Mouse (Mus musculus) layer of hippocampus, adult 2 months (tissue): ENCODE measurements at regions not wholly inside any gene's neighbourhood (a gene's known extent, or its start where the extent isn't known, plus 50 kb on each side); places are given as distances from the start of the nearest gene placed in this dataset.

ENCODE experiments used
- DNase-seq, 2 experiments: peaks; one replicate each; pipeline ENCODE4 v3.0.0; 2022; ENCODE audit warnings: low spot score in 2 of 2
- H3K27ac ChIP-seq: fragments of 200-600 bp; 2 replicates; pipeline ENCODE4 v1.8.1; 2022
- H3K4me3 ChIP-seq: fragments of 200-600 bp; 2 replicates; pipeline ENCODE4 v1.8.1; 2022; ENCODE audit warnings: mild to moderate bottlenecking
- CTCF ChIP-seq: fragments of 200-600 bp; conservative IDR thresholded peaks from 2 replicates; pipeline ENCODE4 v1.8.1; 2022; ENCODE audit warnings: antibody characterized with exemption, mild to moderate bottlenecking, moderate library complexity

- no peak overlapping the region for H3K4me3 ChIP-seq
- DNase-seq, result no peak
- TF ChIP-seq CTCF, result no peak
- H3K27ac ChIP-seq, result no peak overlapping the region
Observed at GRCm38 (mm10) chr3:41230961-41231377, 148.1 kb upstream of the Pgrmc2 start.

GRCm38 (mm10) chr3:41229493-41229892, 146.6 kb upstream of the Pgrmc2 start:
- no peak for DNase-seq
- no peak for TF ChIP-seq CTCF
- H3K4me3 ChIP-seq, result no peak overlapping the region
- H3K27ac ChIP-seq, result no peak overlapping the region

- no peak overlapping the region for H3K27ac ChIP-seq
- DNase-seq, result peak; percentile 42 to 46
Observed at GRCm38 (mm10) chr3:41228536-41228935, 145.7 kb upstream of the Pgrmc2 start.

DNA sequence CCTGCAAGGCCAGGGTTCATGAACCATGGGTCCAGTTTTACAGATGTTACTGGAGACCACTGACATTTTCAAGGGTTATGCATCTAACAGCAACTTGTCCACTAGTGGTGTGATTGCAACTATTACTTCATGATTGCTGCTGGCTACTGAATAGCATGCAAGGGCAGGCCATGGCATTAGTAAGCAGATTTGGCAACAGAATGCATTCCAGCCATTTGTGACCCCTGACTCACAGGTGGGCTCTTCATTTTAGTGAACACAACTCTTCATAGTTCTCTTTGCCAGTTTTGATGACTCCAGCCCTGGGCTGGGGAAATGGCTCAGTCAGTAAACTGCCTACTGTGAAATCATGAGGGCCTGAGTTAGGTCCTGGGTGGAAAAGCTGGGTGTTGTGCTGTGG, 137.9 kb upstream of the Pgrmc2 start:
- H3K4me3 ChIP-seq, result no peak overlapping the region
- TF ChIP-seq CTCF, result no peak
- DNase-seq, result no peak
- H3K27ac ChIP-seq, result no peak overlapping the region

More at GRCm38 (mm10) chr3:41228536-41228935, 145.7 kb upstream of the Pgrmc2 start:
- TF ChIP-seq CTCF, result peak; percentile 81
- H3K4me3 ChIP-seq, result no peak overlapping the region

DNA sequence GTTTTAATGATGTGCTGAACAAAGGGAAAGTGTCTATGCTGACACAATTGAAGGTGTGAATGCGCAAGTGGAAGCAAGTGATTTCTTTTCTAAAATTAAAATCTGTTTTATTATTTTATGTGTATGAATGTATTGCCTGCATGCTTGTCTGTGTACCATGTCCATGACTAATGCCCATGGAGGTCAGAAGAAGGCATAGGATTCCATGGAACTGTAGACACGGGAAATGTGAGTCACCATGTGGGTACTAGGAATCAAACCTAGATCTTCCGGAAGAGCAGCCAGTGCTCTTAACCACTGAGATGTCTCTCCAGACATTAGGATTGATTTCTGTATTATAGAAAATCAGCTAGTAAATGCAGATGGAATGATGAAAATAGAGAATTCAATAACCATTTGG, 134.9 kb upstream of the Pgrmc2 start:
- DNase-seq, result no peak
- no peak overlapping the region for H3K4me3 ChIP-seq
- no peak for TF ChIP-seq CTCF
- H3K27ac ChIP-seq, result no peak overlapping the region

- no peak for TF ChIP-seq CTCF
Observed at GRCm38 (mm10) chr3:41213533-41213932, 130.7 kb upstream of the Pgrmc2 start.

DNA sequence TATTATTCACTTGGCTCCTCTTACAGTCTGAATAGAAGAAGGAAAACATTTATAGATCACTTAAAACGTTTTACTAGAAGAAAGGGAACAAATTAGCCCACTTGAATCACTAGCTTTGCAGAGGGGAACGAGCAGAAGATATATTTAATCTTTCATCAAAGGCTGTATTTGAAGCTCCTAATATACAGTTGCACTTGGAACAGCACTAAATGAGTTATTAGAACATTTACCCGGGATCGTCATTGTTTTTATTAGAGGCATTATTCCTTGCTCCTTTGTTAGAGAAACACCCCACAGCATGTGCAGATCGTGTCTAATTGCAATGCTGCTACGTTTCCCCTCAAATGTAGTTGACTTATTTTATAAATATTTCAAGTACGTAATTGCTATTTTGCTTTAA, 127.5 kb upstream of the Pgrmc2 start:
- no peak for DNase-seq
- TF ChIP-seq CTCF, result no peak
- Histone ChIP-seq H3K27ac (no peak overlapping the region), H3K4me3 (no peak overlapping the region)

More at GRCm38 (mm10) chr3:41213533-41213932, 130.7 kb upstream of the Pgrmc2 start:
- no peak for DNase-seq
- no peak overlapping the region for H3K4me3 ChIP-seq
- no peak overlapping the region for H3K27ac ChIP-seq

DNA sequence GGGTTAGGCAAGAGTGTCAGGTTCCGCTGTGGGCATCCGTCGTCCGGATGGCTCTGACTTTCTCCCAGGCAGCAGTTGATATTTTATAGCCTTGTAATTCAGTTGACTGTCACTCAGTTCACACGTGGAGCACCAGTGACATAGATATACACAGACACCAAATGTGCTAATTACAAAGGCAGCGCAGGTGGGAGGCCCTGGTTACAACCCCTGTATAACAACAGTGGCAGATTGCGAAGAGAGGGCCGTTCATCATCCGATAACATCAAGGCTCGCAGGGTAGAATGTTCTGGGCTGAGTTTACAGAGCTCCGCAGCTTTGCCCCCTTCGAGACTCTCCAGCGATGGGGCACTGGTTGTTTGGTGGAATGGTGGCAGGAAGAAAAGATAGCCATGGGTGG, 120.0 kb upstream of the Pgrmc2 start:
- Histone ChIP-seq H3K27ac (no peak overlapping the region), H3K4me3 (no peak overlapping the region)
- TF ChIP-seq CTCF, result no peak
- DNase-seq, result no peak

- H3K4me3 ChIP-seq, result no peak overlapping the region
- H3K27ac ChIP-seq, result no peak overlapping the region
- TF ChIP-seq CTCF, result peak; percentile 60
- DNase-seq, result no peak
Observed at GRCm38 (mm10) chr3:41201782-41202181, 118.9 kb upstream of the Pgrmc2 start.

GRCm38 (mm10) chr3:41200026-41200425, 117.2 kb upstream of the Pgrmc2 start:
- DNase-seq, result no peak
- H3K27ac ChIP-seq, result no peak overlapping the region
- no peak for TF ChIP-seq CTCF
- no peak overlapping the region for H3K4me3 ChIP-seq

DNA sequence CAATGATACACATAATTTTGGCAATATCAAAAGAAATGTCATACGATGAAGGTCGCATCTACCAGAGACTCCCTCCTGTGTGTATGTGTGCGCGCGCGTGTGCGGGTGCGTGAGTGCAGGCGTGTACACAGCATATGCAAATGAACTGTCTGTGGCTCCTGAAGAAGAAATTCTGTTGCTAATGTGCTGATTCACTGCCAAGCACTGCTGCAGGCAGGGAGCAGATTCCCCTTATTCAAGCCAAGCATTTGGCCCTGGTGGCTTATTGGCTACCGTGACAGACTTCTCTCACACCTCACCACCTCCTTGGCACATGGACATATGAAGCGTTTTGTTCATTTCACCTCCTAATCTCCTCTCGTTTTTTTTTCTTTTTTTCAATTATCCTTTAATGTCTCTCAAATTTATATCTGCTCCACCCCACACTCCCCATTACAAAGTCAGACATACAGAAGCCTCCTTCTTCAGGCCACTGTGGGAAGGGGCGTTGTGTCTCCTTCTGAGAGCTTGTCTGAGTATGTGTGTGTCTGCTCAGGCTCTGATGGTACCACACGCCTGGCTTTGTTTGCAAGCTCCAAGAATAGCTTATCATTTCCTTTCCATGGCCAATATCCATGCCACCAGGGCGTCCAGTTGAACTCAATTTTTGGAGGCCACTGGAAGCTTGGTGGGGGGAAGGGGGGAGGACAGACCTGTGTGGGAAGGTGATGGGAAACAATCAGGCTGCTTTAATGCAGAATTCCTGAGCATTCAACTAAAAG, 115.5 kb upstream of the Pgrmc2 start:
- H3K4me3 ChIP-seq, result no peak overlapping the region
- peak in 1 of 2 experiments; percentile 46 for DNase-seq
- TF ChIP-seq CTCF, result no peak
- H3K27ac ChIP-seq, result no peak overlapping the region; the same call in 1 of the 2 replicates

DNA sequence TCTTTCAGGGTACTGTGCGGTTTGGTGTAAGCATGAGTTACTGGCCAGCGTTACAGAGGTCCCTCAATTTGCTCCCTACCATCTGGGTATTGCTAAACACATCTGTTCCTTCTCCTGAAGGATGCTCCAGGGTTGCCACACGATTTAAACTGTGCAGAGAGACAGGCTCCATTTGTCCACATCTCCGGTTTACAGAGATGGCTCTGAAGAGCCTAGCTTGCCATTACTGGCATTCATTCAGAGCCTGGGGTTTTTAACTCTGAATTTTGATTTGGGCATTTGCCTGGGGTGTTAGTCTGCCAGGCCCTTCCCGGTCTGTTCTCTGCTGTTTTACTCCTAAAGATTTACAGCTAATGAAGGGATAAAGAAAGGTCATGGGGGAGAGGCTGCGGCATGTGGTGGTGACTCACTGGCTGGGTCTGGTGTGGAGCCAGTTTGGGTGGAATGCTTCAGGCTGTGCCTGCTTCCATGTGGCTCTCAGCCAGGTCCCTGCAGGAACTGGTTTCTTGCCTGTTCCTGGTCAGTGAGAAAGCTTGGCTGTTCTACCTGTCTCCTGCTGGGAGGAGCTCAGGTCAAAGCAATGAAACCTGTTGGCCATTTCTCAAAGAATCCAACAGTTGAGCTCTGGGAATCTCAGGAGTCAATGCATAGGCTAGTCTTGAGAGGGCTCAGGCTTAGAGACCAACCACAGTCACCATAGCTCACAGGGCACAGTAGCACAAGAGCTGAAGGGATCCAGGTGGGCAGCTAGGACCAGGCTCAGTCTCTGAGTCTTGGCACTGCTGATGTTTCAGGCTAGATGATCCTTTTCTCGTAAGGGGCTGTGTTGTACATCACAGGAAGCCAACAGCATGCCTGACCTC, 112.5 kb upstream of the Pgrmc2 start:
- Histone ChIP-seq H3K4me3 (no peak overlapping the region), H3K27ac (peak overlapping the region; percentile 48; the same call in 1 of the 2 replicates)
- peak; percentile 9 to 40 for DNase-seq
- no peak for TF ChIP-seq CTCF
